Comparison of ENCODE assay signal across 8 mouse cellular contexts in the genomic region with DNA sequence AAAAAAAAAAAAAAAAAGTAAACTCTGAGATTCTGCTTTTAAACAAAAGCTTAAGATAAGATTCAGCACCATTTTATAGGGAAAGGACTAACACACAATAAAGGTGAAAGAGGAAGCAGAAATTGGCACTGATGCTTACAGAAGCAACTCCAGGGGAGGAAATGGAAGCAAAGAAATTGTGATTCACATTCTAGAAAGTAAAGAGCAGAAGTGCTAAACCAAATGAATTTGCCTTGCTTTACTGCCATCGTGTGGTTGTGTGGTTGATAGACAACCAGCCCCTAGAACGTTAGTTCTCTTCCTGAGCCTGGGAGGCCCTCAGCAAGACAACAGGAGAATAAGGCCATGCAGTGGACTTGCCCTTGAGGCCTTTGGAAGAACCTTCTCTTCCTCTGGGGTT. TPM values are rescaled to one million over a fixed set of nuclear protein-coding genes. Genes with fewer than 3 reads are reported as not detected.
DNase-seq lines count a peak whose midpoint lies in the region; ATAC-seq and TF ChIP-seq lines count a peak whose summit lies in the region.

No protein-coding gene starts in this region.

- H3K4me2 ChIP-seq in liver, embryonic 11.5 days = no peak overlapping the region
- no peak overlapping the region for H3K4me2 ChIP-seq in stomach, postnatal 0 days (replicated peaks; ENCODE audit: low read depth)

- ATAC-seq in liver, embryonic 11.5 days (replicated peaks; ENCODE audit: low FRiP score) = no peak
- no peak for ATAC-seq in stomach, postnatal 0 days (ENCODE audit: low FRiP score, low TSS enrichment)

- no peaks in the 10 kb centered on the region for H3K9me3 ChIP-seq in liver, embryonic 11.5 days (ENCODE audit: control insufficient read depth, low read length)
- no peaks in the 10 kb centered on the region for H3K9me3 ChIP-seq in stomach, postnatal 0 days (ENCODE audit: control insufficient read depth, low read length)

- no peak for TF ChIP-seq EP300 in stomach, postnatal 0 days (optimal IDR thresholded peaks at IDR 0.05)

- no peaks in the 10 kb centered on the region for H3K27me3 ChIP-seq in liver, embryonic 11.5 days (replicated peaks; ENCODE audit: control insufficient read depth, insufficient read depth, low read length)
- H3K27me3 ChIP-seq in stomach, postnatal 0 days (ENCODE audit: control insufficient read depth, insufficient read depth, low read length) = no peaks in the 10 kb centered on the region

- peak; percentile 70 for TF ChIP-seq CTCF in stomach, postnatal 0 days (IDR thresholded peaks at IDR 0.05; ENCODE audit: low read depth)

- WGBS in liver, embryonic 11.5 days = 12% methylated on average over 2 of the region's 2 CpGs
- WGBS in stomach, postnatal 0 days = 5% methylated on average over 2 of the region's 2 CpGs

- no peak overlapping the region for H3K9ac ChIP-seq in liver, embryonic 11.5 days (ENCODE audit: low read depth, low read length)
- no peak overlapping the region for H3K9ac ChIP-seq in stomach, postnatal 0 days (ENCODE audit: low read length)

- H3K4me3 ChIP-seq in liver, embryonic 11.5 days (ENCODE audit: low read depth, low read length) = no peak overlapping the region
- no peak overlapping the region for H3K4me3 ChIP-seq in stomach, postnatal 0 days (ENCODE audit: low read depth, low read length)

- no peak overlapping the region for H3K27ac ChIP-seq in liver, embryonic 11.5 days (ENCODE audit: low read depth, low read length)
- H3K27ac ChIP-seq in stomach, postnatal 0 days (replicated peaks) = no peak overlapping the region

- no peaks in the 10 kb centered on the region for H3K36me3 ChIP-seq in liver, embryonic 11.5 days (ENCODE audit: control insufficient read depth, insufficient read depth, low read length)
- no peaks in the 10 kb centered on the region for H3K36me3 ChIP-seq in stomach, postnatal 0 days (ENCODE audit: control insufficient read depth, insufficient read depth, low read length)

- no peaks in the 10 kb centered on the region for H3K4me1 ChIP-seq in liver, embryonic 11.5 days (replicated peaks; ENCODE audit: control insufficient read depth, insufficient read depth, low read length)
- H3K4me1 ChIP-seq in stomach, postnatal 0 days (replicated peaks; ENCODE audit: control insufficient read depth, insufficient read depth) = no peaks in the 10 kb centered on the region

- peak; percentile 4 for DNase-seq in liver
- no peak for DNase-seq in liver, embryonic 11.5 days (ENCODE audit: low spot score)
- DNase-seq in adrenal gland, postnatal 10 days = peak; percentile 37
- DNase-seq in embryo, embryonic 11.5 days (ENCODE audit: low read depth, low spot score) = peak; percentile 24
- peak; percentile 24 to 32 for DNase-seq in kidney, postnatal 4 days
- DNase-seq in lung, postnatal 36 days = peak; percentile 14
- DNase-seq in stomach, postnatal 0 days (ENCODE audit: low spot score) = peak; percentile 12
- no peak for DNase-seq in urinary bladder, postnatal 36 days (ENCODE audit: low spot score in 2 of 2)

RNA-seq across cellular contexts. Expression of gene Lhfpl1, which starts 41.7 kb away (rescaled TPM):
- polyA plus RNA-seq in liver, embryonic 11.5 days (2014; fragmentation: Nextera tagmentation; extraction: Ambion mirVana) = 0.26 TPM in 2 replicates
- under 1 TPM in 1 of 2 experiments, not detected in 1; 0.30 TPM for total RNA-seq in adrenal gland, postnatal 10 days (2021)
- 6.3 and 6.7 TPM in 2 replicates for polyA plus RNA-seq in stomach, postnatal 0 days (2015; fragmentation: Nextera tagmentation; extraction: Ambion mirVana)

Comparison
In these comparisons a context has a peak if more than half of its experiments do, and no peak if none do; other contexts are left out.
1. DNase-seq: peak in liver (single experiment), adrenal gland, postnatal 10 days (single experiment), embryo, embryonic 11.5 days (single experiment), kidney, postnatal 4 days (2 of 2), lung, postnatal 36 days (single experiment) and stomach, postnatal 0 days (single experiment); none in liver, embryonic 11.5 days (single experiment) and urinary bladder, postnatal 36 days (0 of 2).